Mouse (Mus musculus) midbrain, embryonic 14.5 days (tissue): ENCODE measurements at regions not wholly inside any gene's neighbourhood (a gene's known extent, or its start where the extent isn't known, plus 50 kb on each side); places are given as distances from the start of the nearest gene placed in this dataset.

Source experiments
- ATAC-seq: fragments of 200-750 bp; cut with Nextera tagmentation; 2 replicates; pipeline ENCODE4 v1.8.0; 2017; ENCODE audit warnings: moderate number of reproducible peaks, moderate library complexity; ENCODE audit not compliant: low FRiP score, low TSS enrichment
- DNase-seq: peaks from one replicate; pipeline ENCODE4 v3.0.0-alpha.2; 2015
- H3K27ac ChIP-seq: fragments of 300-500 bp; sonication (generic); replicated peaks from 2 replicates; pipeline ENCODE4 v1.5.1; 2014; ENCODE audit warnings: mild to moderate bottlenecking, low read depth, low read length, moderate library complexity
- H3K27me3 ChIP-seq: fragments of 300-500 bp; sonication (generic); 2 replicates; pipeline ENCODE4 v1.6.1; 2014; ENCODE audit warnings: low read length, control low read depth, mixed read lengths; ENCODE audit not compliant: control insufficient read depth, insufficient read depth
- H3K36me3 ChIP-seq: fragments of 300-500 bp; sonication (generic); 2 replicates; pipeline ENCODE4 v1.6.1; 2014; ENCODE audit warnings: low read length, control low read depth; ENCODE audit not compliant: control insufficient read depth, insufficient read depth
- H3K4me1 ChIP-seq: fragments of 300-500 bp; sonication (generic); 2 replicates; pipeline ENCODE4 v1.6.1; 2014; ENCODE audit warnings: mild to moderate bottlenecking, antibody characterized with exemption, low read length, control low read depth; ENCODE audit not compliant: control insufficient read depth, insufficient read depth
- H3K4me2 ChIP-seq: fragments of 300-500 bp; sonication (generic); 2 replicates; pipeline ENCODE4 v1.6.1; 2014; ENCODE audit warnings: mild to moderate bottlenecking, low read length, moderate library complexity
- H3K4me3 ChIP-seq: fragments of 300-500 bp; sonication (generic); replicated peaks from 2 replicates; pipeline ENCODE4 v1.5.1; 2014; ENCODE audit warnings: low read depth, low read length
- H3K9ac ChIP-seq: fragments of 300-500 bp; sonication (generic); replicated peaks from 2 replicates; pipeline ENCODE4 v1.6.1; 2014; ENCODE audit warnings: mild to moderate bottlenecking, low read length, moderate library complexity
- H3K9me3 ChIP-seq: fragments of 300-500 bp; sonication (generic); 2 replicates; pipeline ENCODE4 v1.6.1; 2016; ENCODE audit warnings: low read length, control low read depth, mixed read lengths; ENCODE audit not compliant: control insufficient read depth
- WGBS: fragments of 180-500 bp; shearing (Covaris S2); extraction: QIAGEN DNeasy Blood & Tissue Kit; methylation state at CpG from one replicate; pipeline ENCODE4 v1.1.7; 2014; 5-methylcytosine and 5-hydroxymethylcytosine counted together

DNA sequence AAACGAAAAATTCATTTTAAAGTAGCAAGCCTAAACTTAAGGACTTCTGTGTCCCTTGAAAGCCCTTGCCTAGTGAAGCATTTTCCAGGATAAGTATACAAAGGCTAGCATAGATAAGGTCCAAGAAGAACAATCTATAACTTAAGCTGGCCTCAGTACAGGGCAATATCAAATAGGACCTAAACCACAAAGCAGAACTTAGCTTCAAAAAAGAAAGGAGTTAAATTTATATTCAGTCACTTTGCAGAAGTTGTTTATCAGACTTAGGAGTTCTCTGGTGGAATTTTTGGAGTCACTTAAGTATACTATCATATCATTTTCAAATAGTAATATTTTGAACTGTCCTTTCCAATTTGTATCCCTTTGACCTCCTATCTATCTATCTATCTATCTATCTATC, 421.1 kb downstream of the Slco4c1 start:
- WGBS: 72% methylated on average over 1 of the region's 1 CpGs
- H3K27ac ChIP-seq: no peak overlapping the region
- H3K4me1 ChIP-seq: no peaks in the 10 kb centered on the region

DNA sequence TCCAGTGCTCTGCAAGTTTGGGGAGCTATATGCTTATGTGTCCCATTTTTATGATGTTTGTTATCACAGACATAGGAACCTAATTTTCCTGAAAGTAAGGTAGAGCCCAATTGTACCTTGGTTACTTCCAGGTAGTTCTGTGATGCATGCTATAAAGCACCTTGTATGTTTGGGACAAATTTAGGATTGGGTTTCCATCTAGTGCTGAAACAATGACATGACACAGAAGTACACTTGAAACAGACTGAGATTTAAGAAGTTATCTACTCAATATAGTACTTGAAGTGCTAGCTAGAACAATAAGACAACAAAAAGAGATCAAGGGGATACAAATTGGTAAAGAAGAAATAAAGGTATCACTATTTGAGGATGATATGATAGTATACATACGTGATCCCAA, 426.8 kb downstream of the Slco4c1 start:
- no peak overlapping the region for H3K9ac ChIP-seq
- DNase-seq (no peak), ATAC-seq (no peak)
- H3K27ac ChIP-seq: no peak overlapping the region
- H3K36me3 ChIP-seq: no peaks in the 10 kb centered on the region
- no peaks in the 10 kb centered on the region for H3K9me3 ChIP-seq
- no peak overlapping the region for H3K4me3 ChIP-seq
- WGBS: 96% methylated on average over 1 of the region's 1 CpGs
- no peak overlapping the region for H3K4me2 ChIP-seq
- H3K4me1 ChIP-seq: no peaks in the 10 kb centered on the region
- H3K27me3 ChIP-seq: no peaks in the 10 kb centered on the region

More for the DNA sequence above, 421.1 kb downstream of the Slco4c1 start:
- H3K9ac ChIP-seq: no peak overlapping the region
- ATAC-seq: no peak
- no peaks in the 10 kb centered on the region for H3K9me3 ChIP-seq
- no peaks in the 10 kb centered on the region for H3K27me3 ChIP-seq
- no peak overlapping the region for H3K4me2 ChIP-seq
- no peaks in the 10 kb centered on the region for H3K36me3 ChIP-seq
- no peak overlapping the region for H3K4me3 ChIP-seq
- DNase-seq: no peak

DNA sequence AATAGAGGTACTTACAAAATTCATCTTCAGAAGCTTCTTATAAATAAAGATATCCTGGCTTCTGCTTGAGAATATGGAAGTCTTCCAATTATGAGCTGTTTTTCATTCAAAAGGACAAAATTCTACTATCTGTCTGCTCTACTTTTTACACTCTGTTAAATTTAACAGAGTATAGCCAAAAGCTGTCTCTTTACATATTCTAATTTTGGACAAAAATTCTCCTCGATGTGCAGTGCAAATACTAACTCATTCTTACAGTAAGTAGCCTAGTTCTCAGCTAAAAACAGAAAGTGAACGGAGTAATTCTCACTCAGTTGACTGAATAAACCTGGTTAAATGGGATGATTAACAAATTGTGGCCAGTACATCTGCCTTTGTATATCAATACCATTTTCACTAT, 438.9 kb downstream of the Slco4c1 start:
- Histone ChIP-seq H3K27ac (no peak overlapping the region), H3K9ac (no peak overlapping the region), H3K27me3 (no peaks in the 10 kb centered on the region), H3K36me3 (no peaks in the 10 kb centered on the region), H3K4me1 (no peaks in the 10 kb centered on the region), H3K4me2 (no peak overlapping the region), H3K4me3 (no peak overlapping the region), H3K9me3 (no peaks in the 10 kb centered on the region)
- DNase-seq (no peak), ATAC-seq (no peak)
- WGBS: 80% methylated on average over 2 of the region's 2 CpGs

DNA sequence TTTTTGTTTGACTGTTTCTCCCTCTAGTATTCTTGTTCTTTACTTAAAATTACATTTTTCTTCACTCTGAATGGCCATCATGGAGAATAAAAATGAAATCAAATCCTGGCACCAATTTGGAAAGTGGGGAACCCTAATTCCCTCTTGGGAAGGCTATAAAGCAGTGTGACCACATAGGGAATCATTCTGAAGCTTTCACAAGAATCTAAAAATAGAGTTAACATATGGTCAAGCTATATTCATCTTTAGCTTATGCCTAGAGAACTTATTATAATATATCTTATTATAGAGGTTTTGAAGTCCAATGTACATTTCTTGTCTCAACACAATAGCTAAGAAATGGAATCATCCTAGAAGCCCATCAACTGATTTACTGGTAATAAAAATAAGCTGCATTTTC, 448.5 kb downstream of the Slco4c1 start:
- DNase-seq: no peak
- Histone ChIP-seq H3K9me3 (no peaks in the 10 kb centered on the region), H3K36me3 (no peaks in the 10 kb centered on the region), H3K9ac (no peak overlapping the region), H3K27ac (no peak overlapping the region), H3K4me1 (no peaks in the 10 kb centered on the region), H3K4me2 (no peak overlapping the region), H3K27me3 (no peaks in the 10 kb centered on the region), H3K4me3 (no peak overlapping the region)
- ATAC-seq: no peak

DNA sequence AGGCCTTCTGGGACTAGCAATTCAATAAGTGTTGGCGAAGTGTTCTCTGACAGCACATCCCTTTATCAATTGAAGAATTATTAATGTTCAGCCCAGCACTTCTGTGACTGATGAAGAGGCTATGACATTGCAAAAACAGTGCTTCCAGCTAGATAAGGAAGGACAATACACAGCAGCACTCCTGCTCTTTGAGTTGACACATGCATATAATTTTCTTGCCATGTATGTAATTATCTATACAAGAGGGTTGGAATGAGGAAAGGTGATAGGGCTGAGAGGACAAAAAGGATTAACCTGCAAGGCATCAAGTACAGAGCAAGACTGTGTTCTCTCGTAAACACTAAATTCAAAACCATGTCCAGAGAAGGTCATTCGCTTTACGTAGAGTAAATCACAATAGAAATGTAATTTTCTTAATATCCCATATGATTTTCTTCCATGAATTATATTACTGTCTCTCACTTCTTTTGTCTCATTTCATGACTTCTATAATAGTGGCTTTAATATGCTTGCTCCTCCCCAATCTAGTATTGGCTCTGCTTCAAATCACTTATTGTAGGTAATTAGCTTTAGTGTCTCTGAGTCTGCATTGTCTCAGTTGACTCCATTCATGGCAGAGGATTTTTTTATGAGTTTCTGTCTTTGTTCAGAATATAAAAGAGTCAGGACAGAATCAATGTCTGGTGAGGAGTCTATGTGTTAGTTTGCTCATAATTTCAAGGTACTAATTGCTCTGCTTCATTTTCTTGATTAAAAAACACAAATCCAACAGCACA, 460.9 kb downstream of the Slco4c1 start:
- no peak overlapping the region for H3K27ac ChIP-seq
- H3K36me3 ChIP-seq: no peaks in the 10 kb centered on the region
- DNase-seq: peak; percentile 7
- no peak overlapping the region for H3K4me3 ChIP-seq
- H3K9ac ChIP-seq: no peak overlapping the region
- no peaks in the 10 kb centered on the region for H3K4me1 ChIP-seq
- H3K27me3 ChIP-seq: no peaks in the 10 kb centered on the region
- no peak overlapping the region for H3K4me2 ChIP-seq
- no peaks in the 10 kb centered on the region for H3K9me3 ChIP-seq
- no peak; the same call in 1 of the 2 replicates for ATAC-seq
- WGBS: 77% methylated on average over 4 of the region's 4 CpGs

DNA sequence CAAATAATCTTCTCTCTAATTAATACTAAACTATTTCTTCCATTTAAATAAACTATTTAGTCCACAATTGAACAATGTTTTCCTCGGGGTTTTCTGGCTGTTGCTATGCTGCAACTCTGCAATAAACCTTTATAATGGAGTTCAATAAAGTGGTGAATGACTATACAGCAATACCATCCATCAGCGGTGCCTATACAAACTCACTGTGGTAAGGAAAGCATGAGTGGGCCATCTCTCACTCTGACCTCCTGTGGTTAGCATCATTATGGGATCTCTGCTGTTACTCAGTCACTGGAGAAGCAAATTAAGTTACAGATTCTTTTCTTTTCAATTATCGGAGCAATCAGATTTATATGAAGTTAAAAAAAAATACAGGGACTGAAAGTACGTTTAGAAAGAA, 474.0 kb downstream of the Slco4c1 start:
- Histone ChIP-seq H3K4me3 (no peak overlapping the region), H3K4me1 (no peaks in the 10 kb centered on the region), H3K9me3 (no peaks in the 10 kb centered on the region), H3K27me3 (no peaks in the 10 kb centered on the region), H3K36me3 (no peaks in the 10 kb centered on the region), H3K9ac (no peak overlapping the region), H3K4me2 (no peak overlapping the region), H3K27ac (no peak overlapping the region)
- DNase-seq (no peak), ATAC-seq (no peak)
- WGBS: 79% methylated on average over 4 of the region's 4 CpGs

DNA sequence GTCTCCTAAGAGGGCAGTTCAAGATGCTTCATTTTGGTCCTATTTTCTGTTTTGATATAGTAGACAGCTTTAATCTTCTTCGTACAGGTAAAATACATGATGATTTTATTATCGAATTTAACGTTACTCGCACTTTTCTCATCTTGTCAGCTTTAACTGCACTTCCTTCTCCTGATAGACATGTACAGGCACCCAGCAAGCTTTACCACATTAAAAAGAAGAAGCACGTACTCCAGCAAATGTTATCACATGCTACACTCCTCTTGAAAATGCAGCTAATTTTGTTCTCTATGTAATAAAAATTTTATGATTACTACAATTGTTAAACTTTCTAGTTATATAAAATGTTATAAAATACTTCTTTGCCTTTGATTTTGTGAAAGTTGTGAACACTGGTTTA, 483.6 kb downstream of the Slco4c1 start:
- Histone ChIP-seq H3K4me2 (no peak overlapping the region), H3K36me3 (no peaks in the 10 kb centered on the region), H3K4me3 (no peak overlapping the region), H3K27ac (no peak overlapping the region), H3K9me3 (no peaks in the 10 kb centered on the region), H3K27me3 (no peaks in the 10 kb centered on the region), H3K9ac (no peak overlapping the region), H3K4me1 (no peaks in the 10 kb centered on the region)
- WGBS: 94% methylated on average over 5 of the region's 5 CpGs
- ATAC-seq: no peak
- DNase-seq: no peak

DNA sequence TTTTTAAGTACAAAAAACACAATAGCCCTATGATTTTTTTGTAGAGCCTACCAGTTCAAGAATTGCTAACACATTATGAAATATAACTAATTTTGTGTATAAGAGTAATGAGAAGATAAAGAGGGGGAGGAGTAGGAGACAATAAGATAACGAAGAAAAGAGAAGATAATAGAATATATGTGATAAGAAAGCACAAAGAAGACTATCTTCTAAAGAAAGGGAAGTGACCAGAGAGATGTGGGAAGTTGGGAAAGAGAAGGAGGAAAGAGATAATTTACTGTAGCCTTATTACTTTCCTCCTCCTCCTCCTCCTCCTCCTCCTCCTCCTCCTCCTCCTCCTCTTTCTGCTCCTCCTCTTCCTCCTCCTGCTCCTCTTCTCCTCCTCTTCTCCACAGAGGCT, 486.1 kb downstream of the Slco4c1 start:
- Histone ChIP-seq H3K4me3 (no peak overlapping the region), H3K4me2 (no peak overlapping the region), H3K27me3 (no peaks in the 10 kb centered on the region), H3K4me1 (no peaks in the 10 kb centered on the region), H3K9me3 (no peaks in the 10 kb centered on the region), H3K9ac (no peak overlapping the region), H3K36me3 (no peaks in the 10 kb centered on the region), H3K27ac (no peak overlapping the region)
- DNase-seq: no peak
- no peak for ATAC-seq
- 85% methylated on average over 1 of the region's 1 CpGs for WGBS

DNA sequence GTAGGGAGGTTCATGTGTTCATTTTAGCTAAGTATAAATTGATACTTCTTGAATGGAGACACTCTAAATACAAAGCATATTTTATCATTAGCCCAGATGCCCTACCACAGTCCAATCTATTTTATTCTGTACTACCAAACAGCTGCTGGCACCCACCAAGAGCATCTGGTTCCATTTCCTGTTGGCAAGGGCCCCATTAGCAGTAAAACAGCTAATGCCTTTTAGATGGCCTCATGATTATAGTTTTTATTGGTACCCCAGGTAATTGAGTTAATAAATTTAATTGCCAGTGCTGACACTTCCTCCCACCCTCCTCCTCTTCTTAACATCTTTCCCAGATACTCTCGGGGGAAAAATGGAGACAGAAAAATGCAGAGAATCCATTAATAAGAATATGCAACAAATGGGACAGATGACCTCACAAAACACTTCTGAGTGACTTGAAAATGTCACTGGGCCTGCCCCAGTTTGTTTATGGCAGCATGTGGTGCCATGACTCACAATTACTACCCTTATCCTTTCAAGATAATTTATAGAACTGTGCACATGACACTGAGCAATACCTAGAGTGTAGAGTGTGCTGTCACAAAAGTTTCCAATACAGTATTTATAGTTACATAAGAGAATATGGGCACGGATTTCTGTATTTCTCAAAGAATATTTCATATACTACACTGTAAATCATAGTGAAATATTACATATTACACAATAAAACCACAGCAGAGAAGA, 509.1 kb downstream of the Slco4c1 start:
- no peaks in the 10 kb centered on the region for H3K4me1 ChIP-seq
- no peaks in the 10 kb centered on the region for H3K36me3 ChIP-seq
- H3K27ac ChIP-seq: no peak overlapping the region
- no peak overlapping the region for H3K4me3 ChIP-seq
- 75% methylated on average over 2 of the region's 2 CpGs for WGBS
- H3K27me3 ChIP-seq: no peaks in the 10 kb centered on the region
- ATAC-seq (no peak), DNase-seq (no peak)
- no peaks in the 10 kb centered on the region for H3K9me3 ChIP-seq
- H3K4me2 ChIP-seq: no peak overlapping the region
- H3K9ac ChIP-seq: no peak overlapping the region
